Comparison of ENCODE assay signal across 9 mouse cellular contexts in the genomic region with DNA sequence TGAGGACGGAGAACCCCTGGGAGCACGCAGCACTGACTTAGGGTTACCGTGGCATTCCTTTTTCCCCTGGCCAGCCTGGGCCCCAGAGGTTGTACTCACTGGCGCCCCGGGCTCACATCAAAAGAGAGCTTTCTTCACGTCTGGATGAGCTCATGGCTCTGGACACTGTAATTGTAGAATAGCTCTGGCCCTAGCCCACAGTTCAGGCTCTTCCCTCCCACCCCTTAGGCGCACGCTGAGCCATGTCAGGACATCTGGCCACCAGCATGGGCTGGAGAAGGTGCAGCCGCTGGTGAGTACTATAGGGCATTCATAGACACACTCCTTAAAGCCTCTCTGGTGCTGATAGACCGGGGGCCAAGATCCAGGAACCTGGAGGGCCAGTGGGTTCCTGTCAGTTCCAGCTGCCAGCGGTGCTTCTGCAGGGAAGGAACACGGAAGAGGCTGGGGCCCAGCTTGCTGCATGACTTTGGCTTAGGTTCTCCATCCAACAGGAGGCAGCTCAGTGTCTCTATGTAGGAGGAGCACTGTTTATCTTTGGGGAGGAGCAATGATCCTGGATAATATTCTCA.
A peak's percentile ranks its signal among the peaks of the same experiment; 100 is the strongest.
DNase-seq lines count a peak whose midpoint lies in the region; ATAC-seq and TF ChIP-seq lines count a peak whose summit lies in the region.
"Had no signal": no experiment of that assay in that cellular context is flagged by ENCODE, and none has a peak within 500 bp of the region (broad histone marks: within the 10 kb centered on the region; RNA-seq: fewer than 3 reads in every experiment).

No protein-coding gene starts in this region.

- H3K79me2 ChIP-seq in C2C12 (ENCODE audit: control insufficient read depth, insufficient read depth) = peaks cover 16% of the 10 kb centered on the region

- DNase-seq in kidney, adult 8-10 months = no peak
- peak; percentile 38 for DNase-seq in embryonic facial prominence, embryonic 10.5 days (ENCODE audit: low spot score)
- DNase-seq in hindbrain, postnatal 0 days (ENCODE audit: low spot score) = no peak
- DNase-seq in B cell, adult 2 months = no peak

- no peaks in the 10 kb centered on the region for H3K27me3 ChIP-seq in kidney, embryonic 14.5 days (ENCODE audit: control insufficient read depth, insufficient read depth, low read length)
- H3K27me3 ChIP-seq in C2C12 (ENCODE audit: control insufficient read depth, insufficient read depth, insufficient read length) = no peaks in the 10 kb centered on the region
- H3K27me3 ChIP-seq in embryonic facial prominence, embryonic 10.5 days (replicated peaks; ENCODE audit: low read depth, poor library complexity, severe bottlenecking) = no peaks in the 10 kb centered on the region
- no peaks in the 10 kb centered on the region for H3K27me3 ChIP-seq in hindbrain, postnatal 0 days (ENCODE audit: insufficient read depth, low read length)
- H3K27me3 ChIP-seq: neural tube, embryonic 12.5 days had no signal

- H3K4me2 ChIP-seq in kidney, embryonic 14.5 days (replicated peaks; ENCODE audit: low read depth, low read length) = no peak overlapping the region
- no peak overlapping the region for H3K4me2 ChIP-seq in hindbrain, postnatal 0 days (ENCODE audit: low read depth, low read length)
- H3K4me2 ChIP-seq: neural tube, embryonic 12.5 days had no signal

- H3K4me1 ChIP-seq in kidney, embryonic 14.5 days (ENCODE audit: control insufficient read depth, insufficient read depth, low read length) = peaks cover 24% of the 10 kb centered on the region
- H3K4me1 ChIP-seq in embryonic facial prominence, embryonic 10.5 days = peaks cover 36% of the 10 kb centered on the region
- H3K4me1 ChIP-seq in hindbrain, postnatal 0 days (ENCODE audit: insufficient read depth, low read length) = peaks cover 20% of the 10 kb centered on the region

- 39% methylated on average over 12 of the region's 12 CpGs for WGBS in kidney, embryonic 14.5 days
- WGBS in embryonic facial prominence, embryonic 10.5 days = 71% methylated on average over 12 of the region's 12 CpGs
- WGBS in hindbrain, postnatal 0 days = 51% methylated on average over 12 of the region's 12 CpGs

- peak overlapping the region; percentile 40 for H3ac ChIP-seq in C2C12 (ENCODE audit: control insufficient read depth, insufficient read length, low read depth)

- TF ChIP-seq CTCF in C2C12 (IDR thresholded peaks at IDR 0.05; ENCODE audit: control insufficient read depth, insufficient read depth, insufficient read length) = no peak
- TF ChIP-seq CTCF in hindbrain, postnatal 0 days (IDR thresholded peaks at IDR 0.05; ENCODE audit: low read depth) = no peak

- H3K27ac ChIP-seq in kidney, embryonic 14.5 days (ENCODE audit: low read depth, low read length) = peak overlapping the region; percentile 17; the same call in 1 of the 2 replicates
- H3K27ac ChIP-seq in embryonic facial prominence, embryonic 10.5 days (replicated peaks) = peak overlapping the region; percentile 63
- peak overlapping the region; percentile 20; the same call in 1 of the 2 replicates for H3K27ac ChIP-seq in hindbrain, postnatal 0 days
- H3K27ac ChIP-seq: liver, embryonic 14.5 days; neural tube, embryonic 12.5 days had no signal

- peaks cover 2% of the 10 kb centered on the region for H3K79me3 ChIP-seq in C2C12 (ENCODE audit: low read depth)

- ATAC-seq in kidney, embryonic 14.5 days (ENCODE audit: low FRiP score, low TSS enrichment) = peak; percentile 68; the same call in 1 of the 2 replicates
- peak; percentile 57; the same call in 1 of the 2 replicates for ATAC-seq in hindbrain, postnatal 0 days
- no peak; the same call in 1 of the 2 replicates for ATAC-seq in frontal cortex, adult (ENCODE audit: low TSS enrichment)

- no peaks in the 10 kb centered on the region for H3K36me3 ChIP-seq in kidney, embryonic 14.5 days (ENCODE audit: control insufficient read depth, insufficient read depth, low read length)
- H3K36me3 ChIP-seq in C2C12 (ENCODE audit: control insufficient read depth, insufficient read depth) = peaks cover 51% of the 10 kb centered on the region
- H3K36me3 ChIP-seq in embryonic facial prominence, embryonic 10.5 days (replicated peaks) = no peaks in the 10 kb centered on the region
- H3K36me3 ChIP-seq in hindbrain, postnatal 0 days (ENCODE audit: insufficient read depth, low read length) = no peaks in the 10 kb centered on the region
- H3K36me3 ChIP-seq: neural tube, embryonic 12.5 days had no signal

- H3K4me3 ChIP-seq in kidney, embryonic 14.5 days (ENCODE audit: low read length) = no peak overlapping the region
- H3K4me3 ChIP-seq in C2C12 (ENCODE audit: insufficient read depth, poor library complexity, severe bottlenecking) = no peak overlapping the region
- H3K4me3 ChIP-seq in embryonic facial prominence, embryonic 10.5 days = no peak overlapping the region
- no peak overlapping the region for H3K4me3 ChIP-seq in hindbrain, postnatal 0 days (ENCODE audit: low read length)
- H3K4me3 ChIP-seq: neural tube, embryonic 12.5 days had no signal

- H3K9ac ChIP-seq in kidney, embryonic 14.5 days (ENCODE audit: low read depth, low read length) = no peak overlapping the region
- no peak overlapping the region for H3K9ac ChIP-seq in hindbrain, postnatal 0 days (replicated peaks; ENCODE audit: low read length)
- H3K9ac ChIP-seq: liver, embryonic 14.5 days; neural tube, embryonic 12.5 days had no signal

- H3K9me3 ChIP-seq in kidney, embryonic 14.5 days (ENCODE audit: control insufficient read depth, low read length) = no peaks in the 10 kb centered on the region
- no peaks in the 10 kb centered on the region for H3K9me3 ChIP-seq in embryonic facial prominence, embryonic 10.5 days
- H3K9me3 ChIP-seq in hindbrain, postnatal 0 days (ENCODE audit: low read length) = no peaks in the 10 kb centered on the region
- H3K9me3 ChIP-seq: neural tube, embryonic 12.5 days had no signal

TF ChIP-seq in C2C12, 6 proteins besides CTCF, POLR2A, EP300 and RAD21:
- no peak for TF ChIP-seq USF1 (IDR thresholded peaks at IDR 0.05; ENCODE audit: low read depth)
- no peak for TF ChIP-seq FOSL1 (IDR thresholded peaks at IDR 0.05; ENCODE audit: insufficient read depth, low read length, poor library complexity, severe bottlenecking)
